Mouse (Mus musculus) bone marrow, adult 2 months (tissue): ENCODE data around the gene Chst8. TPM values are rescaled to one million over a fixed set of nuclear protein-coding genes. Genes with fewer than 3 reads are reported as not detected.
A peak's percentile ranks its signal among the peaks of the same experiment; 100 is the strongest.

ENCODE experiments used
- H3K27ac ChIP-seq: fragments of 200-500 bp; 2 replicates; pipeline ENCODE4 v1.5.1; 2012; ENCODE audit warnings: low read depth, mild to moderate bottlenecking, control low read depth, inconsistent platforms, low read length; ENCODE audit not compliant: control insufficient read depth, poor library complexity, insufficient read depth
- H3K4me1 ChIP-seq: fragments of 200-500 bp; 2 replicates; pipeline ENCODE4 v1.6.1; 2011; ENCODE audit warnings: low read length; ENCODE audit not compliant: control insufficient read depth, insufficient read depth
- H3K4me3 ChIP-seq: fragments of 200-500 bp; replicated peaks from 2 replicates; pipeline ENCODE3; 2011; ENCODE audit warnings: mild to moderate bottlenecking, low read depth, low read length, control low read depth; ENCODE audit not compliant: control insufficient read depth
- CTCF ChIP-seq: fragments of 200-500 bp; IDR thresholded peaks from 2 replicates; pipeline ENCODE4 v1.5.1; 2011; ENCODE audit warnings: low read length, control low read depth; ENCODE audit not compliant: control insufficient read depth, insufficient read depth
- POLR2A ChIP-seq: fragments of 200-500 bp; IDR thresholded peaks from 2 replicates; pipeline ENCODE4 v1.6.1; 2011; ENCODE audit warnings: low read depth, mild to moderate bottlenecking, control low read depth, low read length, borderline replicate concordance; ENCODE audit not compliant: control insufficient read depth
- WGBS: fragments of 180-500 bp; shearing (Covaris S2); methylation state at CpG from one replicate; pipeline ENCODE4 v1.1.7; 2018; 5-methylcytosine and 5-hydroxymethylcytosine counted together
- polyA plus RNA-seq: library from polyadenylated mRNA; stranded (reverse); fragments of >200 nt; gene quantifications from 2 replicates; pipeline ENCODE4 v1.2.4, GENCODE M21; 2011; ENCODE audit warnings: low replicate concordance; ENCODE audit not compliant: missing spikeins, insufficient read depth, insufficient read length

The Chst8 gene
- polyA plus RNA-seq, 1 experiment, result not detected

DNA sequence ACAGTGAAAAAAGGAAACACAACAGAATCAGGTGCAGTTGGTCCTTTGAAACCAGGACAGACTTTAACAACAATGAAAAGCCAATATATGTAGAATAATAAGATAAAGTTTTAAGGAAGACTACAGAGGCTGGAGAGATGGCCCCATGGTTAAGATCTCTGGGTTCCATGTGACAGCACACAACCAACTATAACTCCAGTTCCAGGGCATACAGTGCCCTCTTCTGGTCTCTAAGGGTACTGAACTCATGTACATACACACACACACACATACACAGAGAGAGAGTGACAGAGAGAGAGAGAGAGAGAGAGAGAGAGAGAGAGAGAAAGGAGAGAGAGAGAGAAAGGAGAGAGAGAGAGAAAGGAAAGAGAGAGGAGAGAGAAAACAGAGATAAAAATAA, 25.3 kb downstream of the Chst8 start:
- Histone ChIP-seq H3K4me3 (no peak overlapping the region), H3K27ac (no peak overlapping the region), H3K4me1 (no peaks in the 10 kb centered on the region)
- TF ChIP-seq CTCF, result no peak
- TF ChIP-seq POLR2A, result no peak

DNA sequence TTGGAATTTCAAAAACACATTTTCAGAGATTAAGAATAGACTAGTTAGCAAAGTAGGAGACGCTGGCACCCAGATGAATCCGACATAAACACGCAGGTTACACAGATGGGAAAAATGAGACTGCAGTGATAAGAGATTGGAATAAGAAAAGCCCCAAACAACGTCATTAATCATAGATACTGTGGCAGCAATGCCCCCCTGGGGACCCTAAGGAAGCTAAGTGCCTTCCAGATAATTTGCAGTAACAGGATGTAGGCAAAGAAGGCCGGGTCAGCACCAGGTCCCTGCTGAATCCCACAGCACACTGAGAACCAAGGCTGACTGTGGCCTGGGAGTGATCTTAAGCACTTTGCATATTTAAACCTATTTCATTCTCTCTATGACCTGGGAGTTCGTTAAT, 27.5 kb downstream of the Chst8 start:
- H3K27ac ChIP-seq, result no peak overlapping the region
- H3K4me3 ChIP-seq, result no peak overlapping the region
- TF ChIP-seq CTCF, result no peak
- no peak for TF ChIP-seq POLR2A
- 41% methylated on average over 6 of the region's 6 CpGs for WGBS
- H3K4me1 ChIP-seq, result no peaks in the 10 kb centered on the region

DNA sequence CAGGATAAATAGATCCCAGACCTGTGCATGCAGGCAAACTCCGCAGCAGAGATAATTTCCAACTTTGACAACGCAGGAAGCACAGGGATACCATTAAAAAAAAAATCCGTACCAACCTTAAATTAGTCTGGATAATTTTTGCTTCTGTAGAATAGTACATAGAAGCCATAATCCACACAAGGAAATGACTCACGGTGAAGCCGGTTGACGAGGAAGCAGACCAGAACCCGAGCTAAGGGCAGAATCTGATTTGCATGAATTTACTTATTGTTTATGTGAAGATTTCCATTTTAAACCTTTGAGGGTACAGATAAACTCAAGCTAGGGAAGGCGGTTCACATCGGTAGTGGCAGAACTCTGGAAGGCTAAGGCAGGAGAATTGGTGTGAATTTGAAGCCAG, 28.0 kb downstream of the Chst8 start:
- Histone ChIP-seq H3K4me3 (no peak overlapping the region), H3K27ac (no peak overlapping the region), H3K4me1 (no peaks in the 10 kb centered on the region)
- WGBS, result 51% methylated on average over 9 of the region's 9 CpGs
- TF ChIP-seq POLR2A (no peak), CTCF (no peak)

GRCm38 (mm10) chr7:34781988-34782387, 30.5 kb downstream of the Chst8 start:
- no peak overlapping the region for H3K4me3 ChIP-seq
- H3K4me1 ChIP-seq, result no peaks in the 10 kb centered on the region
- no peak overlapping the region for H3K27ac ChIP-seq
- TF ChIP-seq CTCF, result 0 out of 2 replicates have a peak, but pooled peaks have one; percentile 4
- no peak for TF ChIP-seq POLR2A

GRCm38 (mm10) chr7:34781217-34781616, 31.3 kb downstream of the Chst8 start:
- no peak overlapping the region for H3K27ac ChIP-seq
- no peak for TF ChIP-seq CTCF
- TF ChIP-seq POLR2A, result no peak
- 79% methylated on average over 2 of the region's 2 CpGs for WGBS

DNA sequence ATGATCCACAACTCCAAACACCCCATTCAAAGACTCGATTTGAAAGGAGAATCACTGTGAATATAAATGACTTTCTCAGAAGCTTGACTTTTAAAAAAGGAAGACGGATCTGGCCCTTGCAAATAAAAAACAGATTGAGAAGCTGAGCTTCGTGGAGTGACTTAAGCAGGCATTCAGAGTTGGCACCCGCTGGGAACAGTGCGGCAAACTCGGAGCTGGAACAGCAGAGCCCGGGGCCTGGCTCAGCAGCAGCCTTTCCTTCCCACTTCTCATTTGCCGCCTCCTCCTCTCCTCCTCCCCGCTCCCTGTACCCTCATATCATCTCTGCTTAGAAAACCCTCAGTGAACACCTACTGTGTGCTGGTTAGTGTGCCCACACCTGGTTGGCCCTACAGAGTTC, 34.1 kb downstream of the Chst8 start:
- 42% methylated on average over 9 of the region's 9 CpGs for WGBS
- Histone ChIP-seq H3K4me3 (no peak overlapping the region), H3K27ac (no peak overlapping the region), H3K4me1 (no peaks in the 10 kb centered on the region)
- TF ChIP-seq CTCF, result no peak
- TF ChIP-seq POLR2A, result no peak

More at GRCm38 (mm10) chr7:34781217-34781616, 31.3 kb downstream of the Chst8 start:
- Histone ChIP-seq H3K4me1 (no peaks in the 10 kb centered on the region), H3K4me3 (no peak overlapping the region)

DNA sequence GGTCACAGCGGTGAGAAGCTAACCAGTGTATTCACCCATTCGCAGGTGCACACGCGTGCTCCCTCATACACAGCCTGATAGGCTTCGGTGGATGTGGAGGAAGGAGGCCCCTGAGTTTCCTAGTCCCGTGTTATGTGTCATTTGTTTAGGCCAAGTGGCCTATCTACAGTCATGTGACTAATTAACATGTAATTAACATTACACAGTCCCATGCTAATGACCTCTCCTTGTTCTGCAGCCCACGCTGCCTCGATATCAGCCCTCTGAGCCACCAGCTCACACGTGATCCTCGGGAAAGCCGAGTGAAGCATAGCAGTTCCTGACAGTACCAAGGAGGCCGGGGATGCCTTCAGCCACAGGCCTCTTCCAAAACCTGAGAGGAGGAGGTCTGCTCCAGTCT, 36.9 kb downstream of the Chst8 start:
- Histone ChIP-seq H3K27ac (no peak overlapping the region), H3K4me3 (no peak overlapping the region), H3K4me1 (no peaks in the 10 kb centered on the region)
- TF ChIP-seq CTCF (no peak), POLR2A (no peak)
- 89% methylated on average over 12 of the region's 12 CpGs for WGBS

DNA sequence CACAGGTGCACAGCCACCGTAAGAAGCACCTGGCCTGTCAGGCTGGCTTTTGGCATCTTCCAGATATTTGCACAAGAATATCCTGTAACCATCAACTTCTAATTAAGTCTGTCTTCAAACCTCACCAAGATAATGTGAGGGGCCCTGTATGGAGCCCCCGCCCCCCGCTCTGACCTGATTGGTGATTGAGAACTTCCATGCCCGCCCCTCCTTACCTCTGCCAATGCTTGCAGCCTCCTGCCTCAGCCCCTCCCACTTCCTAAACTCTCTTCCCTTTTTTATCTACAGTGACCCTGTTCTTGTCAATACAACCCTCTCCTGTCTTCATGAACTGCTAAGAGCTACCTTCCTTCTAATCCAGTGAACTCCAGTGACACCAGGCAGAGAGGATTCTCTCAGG, 37.6 kb downstream of the Chst8 start:
- Histone ChIP-seq H3K4me1 (no peaks in the 10 kb centered on the region), H3K4me3 (no peak overlapping the region), H3K27ac (no peak overlapping the region)
- WGBS, result 88% methylated on average over 4 of the region's 4 CpGs
- TF ChIP-seq CTCF (no peak), POLR2A (no peak)

- Histone ChIP-seq H3K4me3 (no peak overlapping the region), H3K4me1 (no peaks in the 10 kb centered on the region), H3K27ac (no peak overlapping the region)
- WGBS, result 47% methylated on average over 13 of the region's 13 CpGs
- TF ChIP-seq CTCF, result no peak
- TF ChIP-seq POLR2A, result no peak
Observed at GRCm38 (mm10) chr7:34774020-34774419, 38.5 kb downstream of the Chst8 start.

DNA sequence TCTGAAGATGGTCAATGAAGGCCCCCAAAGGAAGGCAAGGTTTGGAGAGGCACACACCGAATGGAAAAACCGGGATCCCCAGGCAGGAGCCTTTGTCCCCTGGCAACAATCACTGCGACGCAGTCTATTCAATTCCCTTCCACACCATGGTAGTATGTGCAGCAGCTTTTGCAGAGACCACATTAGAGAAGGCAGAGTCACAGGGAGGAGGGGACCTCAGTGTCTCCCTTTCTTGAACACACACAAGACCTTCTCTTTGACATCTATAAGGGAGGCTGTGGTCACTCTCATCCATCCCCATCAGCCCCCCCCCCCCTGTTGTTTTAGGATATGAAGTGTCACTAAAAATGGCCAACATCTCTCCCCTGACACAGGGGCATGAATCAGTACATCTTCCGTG, 39.2 kb downstream of the Chst8 start:
- 77% methylated on average over 5 of the region's 5 CpGs for WGBS
- Histone ChIP-seq H3K4me3 (no peak overlapping the region), H3K4me1 (no peaks in the 10 kb centered on the region), H3K27ac (no peak overlapping the region)
- TF ChIP-seq POLR2A (no peak), CTCF (no peak)
